Comparison of ENCODE assay signal across 9 mouse cellular contexts in the genomic region with DNA sequence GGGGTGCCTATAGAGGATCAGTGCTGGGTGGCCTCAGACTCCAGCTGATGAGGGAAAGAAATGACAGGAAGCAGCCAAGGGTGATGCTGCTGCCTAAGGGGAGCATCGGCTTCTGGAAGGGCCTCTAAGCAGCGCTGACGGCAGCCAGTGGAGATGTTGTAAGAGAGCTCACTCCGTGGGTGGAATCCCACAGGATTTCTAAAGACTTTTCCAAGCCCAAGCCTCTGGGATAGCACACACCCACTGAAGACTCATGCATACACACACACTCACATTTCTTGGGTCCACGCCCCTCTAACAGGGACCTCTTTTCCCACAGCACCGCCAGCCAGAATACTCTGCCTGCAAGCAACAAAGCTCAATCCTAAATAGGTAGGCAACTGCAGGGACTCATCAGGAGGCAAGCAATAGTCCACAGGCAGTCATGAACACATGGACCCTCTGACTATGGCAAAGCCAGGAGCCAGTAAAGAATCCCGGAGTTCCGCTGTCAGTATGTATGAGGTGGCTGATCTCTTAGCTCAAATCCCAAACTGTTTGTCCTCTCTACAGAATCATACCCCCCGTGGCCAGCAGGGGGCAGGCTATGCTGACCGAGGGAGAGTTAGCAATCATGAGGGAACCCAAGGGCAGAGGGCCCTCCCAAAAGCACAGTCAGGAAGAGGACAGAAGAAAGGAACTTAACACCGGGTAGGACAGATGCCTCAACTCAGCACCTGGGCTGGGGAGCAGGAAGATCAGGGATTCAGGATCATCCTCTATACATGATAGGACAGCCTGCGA. TPM values are rescaled to one million over a fixed set of nuclear protein-coding genes. Genes with fewer than 3 reads are reported as not detected.
DNase-seq lines count a peak whose midpoint lies in the region; ATAC-seq and TF ChIP-seq lines count a peak whose summit lies in the region.
"Had no signal": no experiment of that assay in that cellular context is flagged by ENCODE, and none has a peak within 500 bp of the region (broad histone marks: within the 10 kb centered on the region; RNA-seq: fewer than 3 reads in every experiment).

No protein-coding gene starts in this region.

- H3K9me3 ChIP-seq in heart, embryonic 12.5 days (replicated peaks), result no peaks in the 10 kb centered on the region
- H3K9me3 ChIP-seq in lung, postnatal 0 days (ENCODE audit: low read length), result no peaks in the 10 kb centered on the region

- H3K36me3 ChIP-seq in heart, embryonic 12.5 days, result no peaks in the 10 kb centered on the region
- no peaks in the 10 kb centered on the region for H3K36me3 ChIP-seq in lung, postnatal 0 days (ENCODE audit: insufficient read depth, low read length)

- no peak for TF ChIP-seq EP300 in lung, postnatal 0 days (IDR thresholded peaks at IDR 0.05)

- intact Hi-C loops in heart, postnatal 36 days (cut with DNase I), result no loop called here

- no peak overlapping the region for H3K4me2 ChIP-seq in heart, embryonic 12.5 days
- no peak overlapping the region for H3K4me2 ChIP-seq in lung, postnatal 0 days (replicated peaks; ENCODE audit: low read depth, low read length)

- no peak for ATAC-seq in heart, embryonic 12.5 days (ENCODE audit: insufficient number of reproducible peaks, low FRiP score)
- ATAC-seq in lung, postnatal 0 days, result no peak; the same call in 1 of the 2 replicates

- peaks cover 42% of the 10 kb centered on the region for H3K27me3 ChIP-seq in heart, embryonic 12.5 days (replicated peaks)
- peaks cover 2% of the 10 kb centered on the region for H3K27me3 ChIP-seq in lung, postnatal 0 days (replicated peaks; ENCODE audit: insufficient read depth, low read length)

- peak; percentile 86 for TF ChIP-seq CTCF in lung, postnatal 0 days (IDR thresholded peaks at IDR 0.05)

- H3K4me3 ChIP-seq in heart, embryonic 12.5 days, result no peak overlapping the region
- H3K4me3 ChIP-seq in lung, postnatal 0 days (ENCODE audit: low read depth, low read length), result no peak overlapping the region

- H3K4me1 ChIP-seq in heart, embryonic 12.5 days (replicated peaks), result peaks cover 9% of the 10 kb centered on the region
- no peaks in the 10 kb centered on the region for H3K4me1 ChIP-seq in lung, postnatal 0 days (ENCODE audit: insufficient read depth, low read depth, low read length)

- no peak overlapping the region for H3K27ac ChIP-seq in heart, embryonic 12.5 days (ENCODE audit: poor library complexity, severe bottlenecking)
- H3K27ac ChIP-seq in lung, postnatal 0 days (ENCODE audit: low read length), result no peak overlapping the region

- peak; percentile 94 for DNase-seq in heart, adult 11 months
- DNase-seq in 3T3-L1 (ENCODE audit: low read depth, low spot score) (peak; percentile 74), R1 (ENCODE audit: low read depth, low spot score) (peak; percentile 79)
- DNase-seq in embryo, embryonic 10 days (ENCODE audit: low spot score), result peak; percentile 78
- peak; percentile 42 to 62 for DNase-seq in heart, postnatal 36 days
- DNase-seq in lung, postnatal 0 days (ENCODE audit: low spot score), result peak; percentile 56
- DNase-seq in spleen, postnatal 4 days (ENCODE audit: low spot score in 2 of 2), result peak; percentile 56 to 87

- WGBS in heart, embryonic 12.5 days, result 49% methylated on average over 12 of the region's 12 CpGs
- 40% methylated on average over 12 of the region's 12 CpGs for WGBS in lung, postnatal 0 days

- no peak overlapping the region for H3K9ac ChIP-seq in heart, embryonic 12.5 days
- no peak overlapping the region for H3K9ac ChIP-seq in lung, postnatal 0 days (replicated peaks; ENCODE audit: low read depth)

RNA-seq across cellular contexts. Expression of gene Foxe1, which starts 13.1 kb away (rescaled TPM):
- polyA plus RNA-seq in heart, embryonic 12.5 days (2016; fragmentation: Nextera tagmentation; extraction: Ambion mirVana), result not detected in 2 replicates
- not detected for total RNA-seq in heart, postnatal 36 days (2021)
- polyA plus RNA-seq in lung, postnatal 0 days (2015; fragmentation: Nextera tagmentation; extraction: Ambion mirVana), result not detected in 2 replicates
- polyA plus RNA-seq: liver, embryonic 16.5 days had no signal

RNA-seq across cellular contexts. Expression of gene Trmo, which starts 32.7 kb away (rescaled TPM):
- polyA plus RNA-seq in heart, embryonic 12.5 days (2016; fragmentation: Nextera tagmentation; extraction: Ambion mirVana), result 8.3 and 8.7 TPM in 2 replicates
- 1 to 10 TPM; 3.4 to 4.2 TPM for total RNA-seq in heart, postnatal 36 days (2021)
- polyA plus RNA-seq in lung, postnatal 0 days (2015; fragmentation: Nextera tagmentation; extraction: Ambion mirVana), result 8.2 and 8.3 TPM in 2 replicates

RNA-seq across cellular contexts. Expression of gene Hemgn, which starts 56.8 kb away (rescaled TPM):
- 9.7 and 12.4 TPM in 2 replicates for polyA plus RNA-seq in heart, embryonic 12.5 days (2016; fragmentation: Nextera tagmentation; extraction: Ambion mirVana)
- total RNA-seq in heart, postnatal 36 days (2021), result under 1 TPM in 1 of 2 experiments, not detected in 1; 0.19 TPM
- 0.73 and 1.0 TPM in 2 replicates for polyA plus RNA-seq in lung, postnatal 0 days (2015; fragmentation: Nextera tagmentation; extraction: Ambion mirVana)
